Mouse (Mus musculus) erythroblast, embryonic 14.5 days (primary cell): ENCODE results near the gene Cytip.

Source experiments
- GATA1 ChIP-seq: IDR thresholded peaks from 2 replicates; pipeline ENCODE4 v1.6.1; 2012; ENCODE audit warnings: low read length, inconsistent platforms, mixed read lengths
- TAL1 ChIP-seq: IDR thresholded peaks from 3 replicates; pipeline ENCODE4 v1.6.1; 2012; ENCODE audit warnings: low read length, inconsistent platforms, mixed read lengths

DNA sequence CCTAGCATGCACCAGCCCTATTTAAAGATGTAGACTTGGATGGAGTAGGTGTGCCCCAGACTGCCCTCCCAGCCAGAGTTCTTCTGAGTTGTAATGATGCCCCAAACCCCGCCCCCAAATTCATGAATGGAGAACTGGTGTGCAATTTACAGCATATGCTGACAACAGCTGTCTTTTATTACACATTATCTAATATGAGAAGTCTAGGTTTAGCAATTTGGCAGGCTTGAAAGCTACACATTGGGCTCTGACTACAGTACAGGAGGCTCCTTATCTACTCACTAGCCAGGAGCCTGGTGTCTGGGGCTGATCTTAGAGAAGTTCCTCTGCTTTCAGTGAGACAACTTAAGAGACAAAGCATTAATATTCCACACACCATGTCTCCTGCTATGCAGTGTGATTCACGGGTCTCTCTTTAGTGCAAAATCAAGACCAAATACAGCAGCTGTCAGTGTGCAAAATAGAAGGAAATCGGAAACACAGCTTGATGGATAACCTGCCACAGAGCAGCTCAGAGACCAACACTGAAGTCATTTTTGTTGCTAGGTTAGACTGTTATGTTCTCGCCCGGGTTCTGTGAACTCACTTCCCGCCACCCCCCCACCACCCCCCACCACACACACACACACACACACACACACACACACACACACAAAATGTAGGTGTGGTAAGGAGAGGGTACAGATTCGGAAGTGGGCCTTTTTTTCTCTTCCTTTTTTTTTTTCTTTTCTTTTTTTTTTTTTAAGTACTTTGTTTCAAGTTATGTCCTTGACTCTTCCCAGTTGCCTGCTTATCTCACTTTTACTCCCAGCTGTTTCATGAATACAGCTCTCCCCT lies 39.8 kb downstream of the Cytip start:
- TF ChIP-seq GATA1: no peak
- TF ChIP-seq TAL1: no peak
